Mouse (Mus musculus) right cerebral cortex, postnatal 10 days (tissue): ENCODE results near the gene Etnk2.
"Not testable (repeated sequence)": the region's sequence is repeated elsewhere in the genome, so short reads cannot be mapped to it uniquely, and the experiment has no call there.

Source experiments
- DNase-seq, 2 experiments: peaks; one replicate each; pipeline ENCODE4 v3.0.0; 2021; ENCODE audit warnings: low spot score in 2 of 2

Gene Etnk2

GRCm38 (mm10) chr1:133363276-133364021, at the start of gene Etnk2:
Gene Etnk2, plus strand, starts transcription at chr1:133363572.
- DNase-seq = peak; percentile 82

GRCm38 (mm10) chr1:133314364-133314763, 49.0 kb upstream of the Etnk2 start:
- DNase-seq = peak in 1 of 2 experiments; percentile 76

GRCm38 (mm10) chr1:133315775-133316174, 47.6 kb upstream of the Etnk2 start:
- no peak for DNase-seq

GRCm38 (mm10) chr1:133316577-133316976, 46.8 kb upstream of the Etnk2 start:
- no peak for DNase-seq

- DNase-seq = no peak
Observed at GRCm38 (mm10) chr1:133317149-133317548, 46.2 kb upstream of the Etnk2 start.

GRCm38 (mm10) chr1:133321267-133321925, 42.0 kb upstream of the Etnk2 start, which contains the start of gene Kiss1:
Gene Kiss1, plus strand, starts transcription at chr1:133321875.
- DNase-seq = peak in 1 of 2 experiments; percentile 65

- no peak for DNase-seq
Observed at GRCm38 (mm10) chr1:133323333-133323732, 40.0 kb upstream of the Etnk2 start.

GRCm38 (mm10) chr1:133325951-133326350, 37.4 kb upstream of the Etnk2 start:
- DNase-seq = no peak

- no peak for DNase-seq
Observed at GRCm38 (mm10) chr1:133327094-133327493, 36.3 kb upstream of the Etnk2 start.

GRCm38 (mm10) chr1:133328299-133328795, 35.0 kb upstream of the Etnk2 start:
- DNase-seq = no peak

GRCm38 (mm10) chr1:133328896-133329637, 34.3 kb upstream of the Etnk2 start:
- DNase-seq = no peak

- DNase-seq = no peak
Observed at GRCm38 (mm10) chr1:133329638-133329964, 33.8 kb upstream of the Etnk2 start.

GRCm38 (mm10) chr1:133331142-133331541, 32.2 kb upstream of the Etnk2 start:
- peak in 1 of 2 experiments; percentile 63 for DNase-seq

- DNase-seq = no peak
Observed at GRCm38 (mm10) chr1:133332656-133333430, 30.5 kb upstream of the Etnk2 start.

- peak; percentile 56 to 75 for DNase-seq
Observed at GRCm38 (mm10) chr1:133333937-133334336, 29.4 kb upstream of the Etnk2 start.

GRCm38 (mm10) chr1:133340403-133340802, 23.0 kb upstream of the Etnk2 start:
- not testable (repeated sequence) for DNase-seq

GRCm38 (mm10) chr1:133344357-133344756, 19.0 kb upstream of the Etnk2 start:
- DNase-seq = no peak

GRCm38 (mm10) chr1:133346531-133346930, 16.8 kb upstream of the Etnk2 start:
- DNase-seq = peak; percentile 65 to 66

GRCm38 (mm10) chr1:133347226-133347625, 16.1 kb upstream of the Etnk2 start:
- DNase-seq = no peak

- no peak for DNase-seq
Observed at GRCm38 (mm10) chr1:133347693-133348520, 15.5 kb upstream of the Etnk2 start.

GRCm38 (mm10) chr1:133350210-133350609, 13.2 kb upstream of the Etnk2 start, which contains the start of gene Ren1:
Gene Ren1, plus strand, starts transcription at chr1:133350510.
- DNase-seq = no peak
